Mouse (Mus musculus) thymus, adult 2 months (tissue): ENCODE results near the gene Esrp2.

Source experiments
- CTCF ChIP-seq: fragments of 200-500 bp; IDR thresholded peaks from 2 replicates; pipeline ENCODE4 v1.5.1; 2012; ENCODE audit warnings: mild to moderate bottlenecking, control low read depth, low read length, moderate library complexity, borderline replicate concordance; ENCODE audit not compliant: control insufficient read depth, poor library complexity, insufficient read depth; ENCODE audit errors: extremely low read depth
- POLR2A ChIP-seq: fragments of 200-500 bp; IDR thresholded peaks from 2 replicates; pipeline ENCODE4 v1.6.1; 2012; ENCODE audit warnings: mild to moderate bottlenecking, low read length, control low read depth, moderate library complexity; ENCODE audit not compliant: control insufficient read depth, poor library complexity, insufficient read depth; ENCODE audit errors: extremely low read depth

DNA sequence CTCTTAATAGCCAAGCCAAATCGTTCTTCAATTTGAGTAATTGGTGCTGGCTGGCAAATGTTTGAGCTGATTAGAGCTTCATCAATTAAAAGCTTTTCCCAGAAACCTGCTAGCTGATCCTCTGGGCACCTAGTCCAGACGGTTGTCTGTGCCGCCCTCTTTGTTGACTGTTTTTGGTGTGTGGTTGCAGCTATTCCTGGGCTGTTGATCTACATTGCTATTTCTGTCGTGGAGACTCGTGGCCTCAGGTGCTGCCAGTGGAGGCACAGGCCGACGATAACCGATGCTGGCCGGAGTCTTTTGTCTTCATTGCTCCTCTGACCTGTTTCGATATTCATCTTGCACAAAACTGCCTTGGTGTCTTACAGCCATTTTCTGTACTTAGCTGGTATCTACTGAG is 21.6 kb upstream of the Esrp2 start:
- TF ChIP-seq CTCF = no peak
- TF ChIP-seq POLR2A = no peak
